Mouse (Mus musculus) spleen, adult 2 months (tissue): ENCODE data around the gene Gm2174.

Source experiments
- CTCF ChIP-seq: fragments of 200-500 bp; IDR thresholded peaks from 2 replicates; pipeline ENCODE4 v1.5.1; 2011; ENCODE audit warnings: mild to moderate bottlenecking, inconsistent platforms; ENCODE audit not compliant: insufficient read depth, insufficient read length, insufficient replicate concordance; ENCODE audit errors: extremely low read depth
- POLR2A ChIP-seq: fragments of 200-500 bp; IDR thresholded peaks from 2 replicates; pipeline ENCODE4 v1.6.1; 2011; ENCODE audit warnings: low read depth, low read length, inconsistent platforms

DNA sequence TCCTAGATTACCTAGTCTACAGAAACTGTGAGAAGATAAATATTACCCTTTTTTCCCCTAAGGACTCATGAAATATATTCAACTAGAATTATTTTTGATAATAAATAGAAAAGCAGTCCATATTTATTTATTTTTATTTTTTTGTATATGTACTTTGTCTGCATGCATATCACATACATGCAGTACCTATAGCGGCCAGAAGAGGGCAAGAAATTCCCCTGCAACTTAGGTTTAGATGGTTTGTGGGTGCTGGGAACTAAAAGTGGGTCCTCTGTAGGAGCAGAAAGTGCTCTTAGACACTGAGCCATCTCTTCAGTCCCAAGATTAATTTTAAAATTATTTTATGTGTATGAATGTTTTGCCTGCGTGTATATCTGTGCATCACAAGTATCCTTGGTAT, 17.2 kb upstream of the Gm2174 start:
- TF ChIP-seq CTCF (no peak), POLR2A (no peak)
